Mouse (Mus musculus): ENCODE measurements around the gene Nfkb1.

Nfkb1 gene

GRCm38 (mm10) chr3:135602731-135603130 is 88.6 kb downstream of the Nfkb1 start:
- in situ Hi-C loops (cut with MboI; ENCODE audit: unreplicated experiment in 2 of 2) = no loop called here

GRCm38 (mm10) chr3:135598355-135598754 is 93.0 kb downstream of the Nfkb1 start:
- in situ Hi-C loops (cut with MboI; ENCODE audit: unreplicated experiment in 2 of 2) = loop anchor here in 1 of 2 experiments (5.0 kb wide), 1 partner anchor 104 kb away; no protein-coding TSS in a partner anchor

- in situ Hi-C loops (cut with MboI; ENCODE audit: unreplicated experiment in 2 of 2) = loop anchor here in 1 of 2 experiments (5.0 kb wide), 1 partner anchor 105 kb away; no protein-coding TSS in a partner anchor
Measured at GRCm38 (mm10) chr3:135597014-135597413, 94.3 kb downstream of the Nfkb1 start.

DNA sequence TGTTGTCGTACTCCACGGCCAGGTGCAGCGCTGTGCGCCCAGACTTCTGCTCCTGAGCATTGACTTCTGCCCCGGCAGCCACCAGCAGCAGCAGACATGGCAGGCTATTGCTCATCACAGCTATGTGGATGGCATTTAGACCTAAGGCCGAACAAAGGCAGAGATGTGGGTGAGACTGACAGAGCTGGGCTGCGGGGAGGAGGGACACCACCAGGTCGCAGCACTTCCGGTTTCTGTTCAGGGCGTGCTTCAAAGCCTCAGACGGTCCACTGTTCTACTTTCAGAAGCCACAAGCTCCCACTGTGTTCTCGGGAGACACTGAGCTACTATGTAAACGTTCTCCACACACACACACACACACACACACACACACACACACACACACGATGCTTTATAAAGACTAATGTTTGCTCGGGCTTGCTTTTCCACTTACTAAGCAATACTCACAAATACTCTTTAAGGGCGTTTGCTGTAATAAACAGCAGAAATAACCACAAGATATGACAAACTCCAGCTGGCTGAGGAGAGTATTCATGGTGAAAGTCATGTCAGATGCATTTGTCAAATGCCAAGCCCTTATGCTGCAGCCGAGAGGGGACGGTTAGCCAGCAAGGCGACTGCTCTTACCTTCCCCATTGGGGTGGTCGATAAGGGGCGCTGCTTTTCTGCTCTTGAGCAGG is 97.0 kb downstream of the Nfkb1 start:
- in situ Hi-C loops (cut with MboI; ENCODE audit: unreplicated experiment in 2 of 2) = no loop called here

DNA sequence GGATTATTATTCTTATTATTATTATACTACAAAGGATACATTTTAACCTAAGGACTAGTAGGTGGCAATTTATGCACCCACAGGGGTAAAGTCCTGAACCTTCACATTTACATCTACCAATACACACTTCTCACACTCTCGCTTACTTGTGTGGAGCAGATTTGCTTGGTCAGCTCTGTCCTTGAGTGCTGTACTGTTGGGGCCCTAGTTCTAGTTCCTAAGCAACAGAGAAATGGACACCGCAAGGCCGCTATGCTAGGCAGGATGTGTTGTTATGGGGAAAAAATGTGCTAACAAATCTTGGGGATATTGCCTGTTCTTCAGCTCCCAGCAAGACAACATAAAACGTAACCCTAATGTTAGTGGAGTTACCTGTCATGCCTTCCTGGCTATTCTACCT is 99.3 kb downstream of the Nfkb1 start:
- in situ Hi-C loops (cut with MboI; ENCODE audit: unreplicated experiment in 2 of 2) = no loop called here

DNA sequence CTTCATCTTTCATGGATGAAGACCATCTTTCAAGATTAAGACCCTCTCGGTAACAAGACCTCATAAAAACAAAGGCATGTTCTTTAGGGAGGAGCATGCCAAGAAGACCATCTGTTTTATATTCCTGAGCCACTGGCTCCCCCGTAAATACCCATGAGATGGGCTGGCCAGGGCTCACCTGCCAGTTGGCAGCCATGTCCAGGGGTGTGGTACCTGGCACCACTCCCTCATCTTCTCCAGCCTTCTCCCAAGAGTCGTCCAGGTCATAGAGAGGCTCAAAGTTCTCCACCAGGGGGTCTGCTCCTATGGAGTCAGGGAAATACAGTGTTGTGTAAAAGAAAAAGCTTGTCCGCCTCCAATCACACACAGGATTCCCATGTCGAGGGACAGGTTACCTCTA is 100.0 kb downstream of the Nfkb1 start:
- in situ Hi-C loops (cut with MboI; ENCODE audit: unreplicated experiment in 2 of 2) = no loop called here

- in situ Hi-C loops (cut with MboI; ENCODE audit: unreplicated experiment in 2 of 2) = no loop called here
Measured at GRCm38 (mm10) chr3:135590471-135590870, 100.9 kb downstream of the Nfkb1 start.

DNA sequence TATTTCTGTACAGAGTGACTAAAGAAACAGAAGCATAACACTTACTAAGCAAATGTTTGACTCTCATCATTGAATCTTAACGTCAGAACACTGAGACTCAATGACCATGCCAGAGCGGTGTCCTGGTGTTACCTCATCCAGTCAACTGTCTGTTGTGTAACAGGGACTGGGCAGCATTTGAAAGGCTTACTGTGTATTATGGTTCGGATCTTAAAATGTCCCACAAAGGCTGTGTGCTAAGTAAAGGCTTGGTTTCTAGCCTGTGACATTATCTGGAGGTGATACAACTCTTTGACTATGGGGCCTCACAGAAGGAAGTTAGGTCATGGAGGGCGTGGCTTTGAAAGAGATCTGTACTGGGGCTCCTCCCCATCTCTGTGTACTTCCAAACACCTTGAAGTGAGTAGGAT is 104.9 kb downstream of the Nfkb1 start:
- in situ Hi-C loops (cut with MboI; ENCODE audit: unreplicated experiment in 2 of 2) = loop anchor here in 1 of 2 experiments (10.0 kb wide), 1 partner anchor 108 kb away; the partner anchor contains the start of gene Nfkb1

GRCm38 (mm10) chr3:135586060-135586459 is 105.3 kb downstream of the Nfkb1 start:
- in situ Hi-C loops (cut with MboI; ENCODE audit: unreplicated experiment in 2 of 2) = loop anchor here in 1 of 2 experiments (10.0 kb wide), 1 partner anchor 109 kb away; the partner anchor contains the start of gene Nfkb1

- in situ Hi-C loops (cut with MboI; ENCODE audit: unreplicated experiment in 2 of 2) = loop anchor here in 1 of 2 experiments (10.0 kb wide), 1 partner anchor 109 kb away; the partner anchor contains the start of gene Nfkb1
Measured at GRCm38 (mm10) chr3:135585482-135585881, 105.9 kb downstream of the Nfkb1 start.

DNA sequence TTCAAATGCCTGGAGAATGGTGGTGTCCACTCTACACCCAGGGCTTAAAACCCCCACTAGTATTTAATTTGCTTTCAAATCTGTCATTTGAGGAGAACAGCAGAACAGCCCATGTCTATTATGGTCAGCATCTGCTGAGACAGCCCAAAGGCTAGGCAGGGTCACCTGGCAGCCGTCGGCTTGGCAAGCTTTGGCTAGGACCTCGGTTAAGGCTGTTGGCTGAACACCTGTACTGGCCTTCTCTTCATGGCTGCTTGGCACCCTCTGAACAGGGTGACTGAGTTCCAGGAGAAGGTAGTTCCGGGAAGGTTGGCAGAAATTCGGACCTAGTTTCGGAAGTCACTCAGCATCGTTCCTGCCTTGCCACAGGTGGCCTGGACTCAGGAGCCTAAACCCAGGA is 109.1 kb downstream of the Nfkb1 start:
- in situ Hi-C loops (cut with MboI; ENCODE audit: unreplicated experiment in 2 of 2) = loop anchor here (5.0 to 10.0 kb wide), 5 partner anchors 70 to 290 kb away; partner anchors contain the start of gene Nfkb1 (in 1 of the 2)

- in situ Hi-C loops (cut with MboI; ENCODE audit: unreplicated experiment in 2 of 2) = loop anchor here (5.0 to 10.0 kb wide), 5 partner anchors 69 to 289 kb away; partner anchors contain the start of gene Nfkb1 (in 1 of the 2)
Measured at GRCm38 (mm10) chr3:135581606-135582117, 109.7 kb downstream of the Nfkb1 start.

DNA sequence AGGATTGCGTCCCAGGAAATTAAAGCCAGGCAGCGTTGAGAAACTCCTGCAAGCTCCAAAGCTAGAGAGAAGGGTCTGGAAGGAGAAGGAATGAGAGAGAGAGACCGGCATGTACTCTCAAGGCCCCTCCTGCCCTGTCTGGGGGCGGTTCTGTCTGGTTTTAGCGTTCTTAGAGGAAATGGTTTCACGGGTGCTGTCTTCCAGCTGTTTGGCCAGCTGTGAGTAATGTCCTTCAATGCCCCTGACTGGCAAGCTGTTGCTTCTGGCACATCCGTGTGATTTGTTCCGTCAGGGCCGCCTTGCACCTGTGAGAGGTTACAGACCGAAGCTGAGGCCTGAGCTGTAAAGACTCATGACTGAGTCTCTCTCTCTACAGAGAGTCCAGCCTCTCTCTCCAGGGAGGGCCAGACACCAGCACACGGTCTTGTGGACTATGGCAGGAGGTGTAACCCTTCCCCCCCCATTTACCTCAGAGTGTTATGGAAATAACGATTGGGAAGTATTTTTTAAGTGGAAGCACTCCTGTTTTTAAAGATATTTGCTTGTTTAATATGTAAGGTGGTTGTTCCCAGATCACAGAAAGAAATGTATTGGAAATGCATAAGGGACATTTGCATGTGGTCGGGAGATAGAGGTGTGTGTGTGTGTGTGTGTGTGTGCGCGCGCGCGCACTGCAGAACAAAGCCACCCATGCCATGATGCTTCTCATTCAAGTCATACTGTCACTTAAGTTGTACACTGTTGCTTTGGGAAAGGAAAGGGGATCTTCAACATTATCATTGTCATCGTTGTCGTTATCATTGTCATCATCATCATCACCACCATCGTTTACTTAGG is 110.7 kb downstream of the Nfkb1 start:
- in situ Hi-C loops (cut with MboI; ENCODE audit: unreplicated experiment in 2 of 2) = loop anchor here (5.0 to 10.0 kb wide), 5 partner anchors 68 to 288 kb away; partner anchors contain the start of gene Nfkb1 (in 1 of the 2)

GRCm38 (mm10) chr3:135579179-135579578 is 112.2 kb downstream of the Nfkb1 start:
- in situ Hi-C loops (cut with MboI; ENCODE audit: unreplicated experiment in 2 of 2) = no loop called here

DNA sequence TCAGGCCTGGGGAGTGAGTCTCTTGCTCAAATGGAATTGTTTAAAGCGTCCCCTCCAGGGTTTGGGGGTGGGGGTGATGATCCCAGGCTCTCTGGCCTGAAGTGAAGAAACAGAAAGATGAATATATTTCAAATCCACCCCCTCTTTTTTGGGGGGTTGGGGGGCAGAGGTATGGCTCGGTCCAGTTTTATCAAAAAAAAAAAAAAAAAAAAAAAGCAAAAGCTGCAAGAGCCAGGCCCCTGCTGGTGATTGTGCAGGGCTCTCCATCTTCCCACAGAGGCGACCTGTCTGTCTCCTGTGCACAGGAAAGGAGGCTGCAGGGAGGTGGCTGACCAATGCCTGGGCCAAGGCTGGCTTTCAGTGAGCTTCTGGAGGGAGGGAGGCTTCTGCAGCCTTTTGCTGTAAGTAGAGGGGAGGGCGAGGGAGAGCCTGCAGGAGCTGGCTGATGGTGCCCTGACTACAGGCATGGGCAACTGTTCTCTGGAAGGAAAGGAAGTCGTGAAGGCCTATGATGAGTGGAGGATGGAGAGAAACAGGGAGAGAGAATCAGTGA is 112.7 kb downstream of the Nfkb1 start:
- in situ Hi-C loops (cut with MboI; ENCODE audit: unreplicated experiment in 2 of 2) = no loop called here

- in situ Hi-C loops (cut with MboI; ENCODE audit: unreplicated experiment in 2 of 2) = no loop called here
Measured at GRCm38 (mm10) chr3:135575126-135575525, 116.2 kb downstream of the Nfkb1 start.

GRCm38 (mm10) chr3:135573051-135573450 is 118.3 kb downstream of the Nfkb1 start:
- in situ Hi-C loops (cut with MboI; ENCODE audit: unreplicated experiment in 2 of 2) = no loop called here

- in situ Hi-C loops (cut with MboI; ENCODE audit: unreplicated experiment in 2 of 2) = no loop called here
Measured at GRCm38 (mm10) chr3:135571540-135571939, 119.8 kb downstream of the Nfkb1 start.

GRCm38 (mm10) chr3:135568633-135569032 is 122.7 kb downstream of the Nfkb1 start:
- in situ Hi-C loops (cut with MboI; ENCODE audit: unreplicated experiment in 2 of 2) = no loop called here

- in situ Hi-C loops (cut with MboI; ENCODE audit: unreplicated experiment in 2 of 2) = no loop called here
Measured at GRCm38 (mm10) chr3:135567888-135568287, 123.5 kb downstream of the Nfkb1 start.

DNA sequence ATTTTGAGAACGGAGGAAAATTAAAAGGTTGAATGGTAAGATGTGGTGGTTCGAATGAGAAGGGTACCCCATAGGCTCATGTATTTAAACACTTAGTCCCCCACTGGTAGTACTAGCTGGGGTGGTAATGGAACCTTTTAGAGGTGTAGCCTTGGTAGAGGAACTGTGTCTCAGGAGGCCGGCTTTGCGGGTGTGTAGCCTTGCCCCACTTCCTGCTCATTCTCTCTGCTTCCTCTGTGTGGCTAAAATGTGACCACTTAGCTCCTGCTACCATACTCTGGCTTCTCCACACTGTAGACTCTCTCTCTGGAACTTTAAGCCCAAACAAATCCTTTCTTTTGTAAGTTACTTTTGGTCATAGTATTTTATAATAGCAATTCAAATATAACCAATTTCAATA is 126.0 kb downstream of the Nfkb1 start:
- in situ Hi-C loops (cut with MboI; ENCODE audit: unreplicated experiment in 2 of 2) = no loop called here

All from v-Abl transformed pro-B cells (cell line).